Mouse (Mus musculus): Measurements from ENCODE around the gene Gm9837. TPM values are rescaled to one million over a fixed set of nuclear protein-coding genes. Genes with fewer than 3 reads are reported as not detected.

Gm9837 gene
- polyA plus RNA-seq, 1 experiment, result not detected

DNA sequence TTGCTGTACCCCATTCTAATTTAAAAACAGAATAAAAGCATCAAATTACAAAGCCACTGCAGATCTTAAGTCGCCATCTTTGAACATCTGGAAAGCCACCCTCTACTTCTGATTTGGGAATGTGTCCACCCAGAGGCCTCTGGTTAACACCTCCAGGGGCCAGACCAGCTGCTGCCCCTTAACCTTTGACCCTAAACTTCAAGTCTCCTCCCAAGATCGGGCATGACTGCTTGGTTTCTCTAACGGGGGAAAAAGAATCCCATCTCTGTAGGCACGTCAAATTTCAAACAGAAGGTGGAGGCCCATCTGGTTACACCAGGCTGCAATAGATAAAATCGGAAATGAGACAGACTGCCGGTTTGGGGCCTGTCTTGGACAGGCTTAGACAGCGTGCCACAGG, 7.6 kb upstream of the Gm9837 start:
- no peak for TF ChIP-seq CTCF (IDR thresholded peaks at IDR 0.05; ENCODE audit: borderline replicate concordance, insufficient read depth, low read depth, low read length)
- DNase-seq, result no peak
- H3K27ac ChIP-seq (ENCODE audit: insufficient read depth, low read length), result no peak overlapping the region
- H3K27me3 ChIP-seq (ENCODE audit: control insufficient read depth, insufficient read depth, low read length), result no peaks in the 10 kb centered on the region
- H3K4me1 ChIP-seq (ENCODE audit: control insufficient read depth, insufficient read depth, low read length), result no peaks in the 10 kb centered on the region; the same call in 1 of the 2 replicates
- 39% methylated on average over 7 of the region's 7 CpGs for WGBS
- peak overlapping the region; percentile 67 for H3K4me3 ChIP-seq (replicated peaks; ENCODE audit: insufficient read depth, low read depth, low read length)

- no peak overlapping the region for H3K27ac ChIP-seq (ENCODE audit: insufficient read depth, low read length)
- TF ChIP-seq POLR2A (IDR thresholded peaks at IDR 0.05; ENCODE audit: borderline replicate concordance, insufficient read depth, low read length) (no peak), CTCF (IDR thresholded peaks at IDR 0.05; ENCODE audit: borderline replicate concordance, insufficient read depth, low read depth, low read length) (no peak)
- WGBS, result 59% methylated on average over 8 of the region's 8 CpGs
- no peak overlapping the region for H3K4me3 ChIP-seq (replicated peaks; ENCODE audit: insufficient read depth, low read depth, low read length)
- no peak for DNase-seq
- H3K27me3 ChIP-seq (ENCODE audit: control insufficient read depth, insufficient read depth, low read length), result no peaks in the 10 kb centered on the region
- peaks cover 1% of the 10 kb centered on the region; the same call in 1 of the 2 replicates for H3K4me1 ChIP-seq (ENCODE audit: control insufficient read depth, insufficient read depth, low read length)
These were observed 5.3 kb upstream of the Gm9837 start for GRCm38 (mm10) chr11:53475620-53476019.

DNA sequence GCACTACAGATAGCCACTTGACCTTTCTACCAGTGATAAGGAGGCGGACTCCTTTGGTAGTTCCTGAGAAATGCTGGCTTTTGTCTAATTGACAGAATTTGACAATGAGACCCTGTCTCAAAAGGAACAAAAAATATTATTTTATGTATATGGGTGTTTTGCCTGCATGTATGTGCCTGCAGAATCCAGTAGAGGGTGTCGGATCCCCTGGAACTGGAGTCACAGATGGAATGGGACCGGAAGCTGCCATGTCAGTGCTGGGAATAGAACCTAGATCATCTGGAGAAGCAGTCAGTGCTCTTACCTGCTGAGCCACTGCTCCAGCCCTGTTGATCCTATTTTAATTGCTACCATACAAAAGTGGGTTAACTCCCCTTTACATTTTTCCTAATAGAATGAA, 2.4 kb upstream of the Gm9837 start:
- DNase-seq, result no peak
- Histone ChIP-seq H3K27me3 (ENCODE audit: control insufficient read depth, insufficient read depth, low read length) (no peaks in the 10 kb centered on the region), H3K4me3 (replicated peaks; ENCODE audit: insufficient read depth, low read depth, low read length) (no peak overlapping the region), H3K27ac (ENCODE audit: insufficient read depth, low read length) (no peak overlapping the region), H3K4me1 (ENCODE audit: control insufficient read depth, insufficient read depth, low read length) (peaks cover 7% of the 10 kb centered on the region; the same call in 1 of the 2 replicates)
- WGBS, result 91% methylated on average over 3 of the region's 3 CpGs
- TF ChIP-seq POLR2A (IDR thresholded peaks at IDR 0.05; ENCODE audit: borderline replicate concordance, insufficient read depth, low read length), result no peak
- peak; percentile 36; the same call in 1 of the 2 replicates for TF ChIP-seq CTCF (IDR thresholded peaks at IDR 0.05; ENCODE audit: borderline replicate concordance, insufficient read depth, low read depth, low read length)

GRCm38 (mm10) chr11:53469294-53469967, 848 bp downstream of the Gm9837 start:
- TF ChIP-seq POLR2A (IDR thresholded peaks at IDR 0.05; ENCODE audit: borderline replicate concordance, insufficient read depth, low read length) (no peak), CTCF (IDR thresholded peaks at IDR 0.05; ENCODE audit: borderline replicate concordance, insufficient read depth, low read depth, low read length) (no peak)
- WGBS, result 31% methylated on average over 16 of the region's 16 CpGs
- Histone ChIP-seq H3K4me3 (replicated peaks; ENCODE audit: insufficient read depth, low read depth, low read length) (peak overlapping the region; percentile 43), H3K27me3 (ENCODE audit: control insufficient read depth, insufficient read depth, low read length) (no peaks in the 10 kb centered on the region), H3K27ac (ENCODE audit: insufficient read depth, low read length) (peak overlapping the region; percentile 5; the same call in 1 of the 2 replicates), H3K4me1 (ENCODE audit: control insufficient read depth, insufficient read depth, low read length) (peaks cover 10% of the 10 kb centered on the region; the same call in 1 of the 2 replicates)
- no peak for DNase-seq

DNA sequence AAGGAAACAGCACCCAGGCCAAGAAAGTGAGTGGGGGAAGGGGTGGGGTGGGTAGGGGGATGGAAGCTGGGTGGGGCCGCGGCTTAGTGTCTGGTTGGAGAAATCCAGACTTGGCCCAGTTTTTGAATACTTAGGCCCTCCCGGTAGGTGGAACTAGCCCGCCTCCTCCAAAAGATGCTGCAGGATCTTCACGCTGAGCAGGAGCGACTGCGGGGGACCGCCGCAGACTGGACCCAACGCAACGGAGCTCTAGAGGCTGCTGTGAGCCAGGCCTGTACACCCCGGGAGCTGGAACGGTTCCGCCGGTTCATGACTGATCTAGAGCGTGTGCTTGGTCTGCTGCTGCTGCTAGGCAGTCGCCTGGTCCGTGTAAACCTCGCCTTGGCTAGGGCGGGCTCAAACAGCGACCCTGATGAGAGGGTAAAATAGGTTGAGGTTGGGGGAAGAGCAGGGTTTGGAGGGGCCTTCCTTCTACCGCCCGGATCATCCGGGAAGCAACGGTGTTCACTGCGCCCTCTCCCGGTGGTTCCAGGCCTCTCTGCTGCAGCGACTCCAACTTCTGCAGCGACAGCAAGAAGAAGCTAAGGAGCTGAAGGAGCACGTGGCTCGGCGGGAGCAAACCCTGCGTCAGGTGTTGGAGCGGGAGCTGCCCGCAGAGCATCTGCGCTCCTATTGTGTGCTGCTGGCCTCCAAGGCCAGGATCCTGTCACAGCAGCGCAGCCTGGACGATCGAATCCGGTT, 3.9 kb downstream of the Gm9837 start:
- TF ChIP-seq CTCF (IDR thresholded peaks at IDR 0.05; ENCODE audit: borderline replicate concordance, insufficient read depth, low read depth, low read length), result peak; percentile 79
- peak; percentile 51; the same call in 1 of the 2 replicates for TF ChIP-seq POLR2A (IDR thresholded peaks at IDR 0.05; ENCODE audit: borderline replicate concordance, insufficient read depth, low read length)
- H3K27me3 ChIP-seq (ENCODE audit: control insufficient read depth, insufficient read depth, low read length), result no peaks in the 10 kb centered on the region

GRCm38 (mm10) chr11:53463551-53464424, 6.5 kb downstream of the Gm9837 start:
- H3K27me3 ChIP-seq (ENCODE audit: control insufficient read depth, insufficient read depth, low read length), result no peaks in the 10 kb centered on the region

More for the DNA sequence above, 3.9 kb downstream of the Gm9837 start:
- Histone ChIP-seq H3K4me1 (ENCODE audit: control insufficient read depth, insufficient read depth, low read length) (peaks cover 10% of the 10 kb centered on the region; the same call in 1 of the 2 replicates), H3K27ac (ENCODE audit: insufficient read depth, low read length) (peak overlapping the region; percentile 63), H3K4me3 (replicated peaks; ENCODE audit: insufficient read depth, low read depth, low read length) (peak overlapping the region; percentile 76)
- 6% methylated on average over 40 of the region's 40 CpGs for WGBS
- DNase-seq, result peak; percentile 87 to 92

DNA sequence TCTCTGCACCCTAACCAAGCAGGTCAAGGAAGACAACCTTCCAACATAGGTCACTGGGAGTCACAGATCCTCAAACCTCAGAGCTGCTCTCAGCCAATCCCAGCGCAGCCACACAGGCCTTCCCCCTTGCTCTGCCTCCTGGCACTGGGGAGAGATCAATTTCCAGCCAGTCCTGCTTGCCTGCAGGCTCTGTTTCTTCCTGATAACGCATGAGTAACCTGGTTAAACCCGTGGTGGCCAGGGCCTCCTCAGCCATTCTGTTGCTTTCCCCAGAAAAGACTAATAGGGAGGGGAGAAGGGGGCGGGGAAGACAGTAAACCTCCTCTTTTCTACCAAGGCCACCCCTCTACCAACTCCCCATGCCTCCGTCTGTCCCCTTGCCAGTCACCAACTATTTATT, 8.6 kb downstream of the Gm9837 start:
- 50% methylated on average over 5 of the region's 5 CpGs for WGBS
- Histone ChIP-seq H3K4me1 (ENCODE audit: control insufficient read depth, insufficient read depth, low read length) (peaks cover 1% of the 10 kb centered on the region), H3K4me3 (replicated peaks; ENCODE audit: insufficient read depth, low read depth, low read length) (no peak overlapping the region), H3K27me3 (ENCODE audit: control insufficient read depth, insufficient read depth, low read length) (no peaks in the 10 kb centered on the region), H3K27ac (ENCODE audit: insufficient read depth, low read length) (no peak overlapping the region)
- no peak for DNase-seq
- TF ChIP-seq CTCF (IDR thresholded peaks at IDR 0.05; ENCODE audit: borderline replicate concordance, insufficient read depth, low read depth, low read length), result no peak
- TF ChIP-seq POLR2A (IDR thresholded peaks at IDR 0.05; ENCODE audit: borderline replicate concordance, insufficient read depth, low read length), result no peak

More at GRCm38 (mm10) chr11:53463551-53464424, 6.5 kb downstream of the Gm9837 start:
- no peak overlapping the region for H3K27ac ChIP-seq (ENCODE audit: insufficient read depth, low read length)
- 10% methylated on average over 55 of the region's 55 CpGs for WGBS
- TF ChIP-seq POLR2A (IDR thresholded peaks at IDR 0.05; ENCODE audit: borderline replicate concordance, insufficient read depth, low read length), result no peak
- TF ChIP-seq CTCF (IDR thresholded peaks at IDR 0.05; ENCODE audit: borderline replicate concordance, insufficient read depth, low read depth, low read length), result no peak
- peaks cover 4% of the 10 kb centered on the region; the same call in 1 of the 2 replicates for H3K4me1 ChIP-seq (ENCODE audit: control insufficient read depth, insufficient read depth, low read length)
- DNase-seq, result peak in 1 of 2 experiments; percentile 33
- peak overlapping the region; percentile 40 for H3K4me3 ChIP-seq (replicated peaks; ENCODE audit: insufficient read depth, low read depth, low read length)

Measured in cerebellum, adult 2 months (tissue).